Mouse (Mus musculus) cerebellum, adult 11 months (tissue): Measurements from ENCODE around the gene Stra6.

Experiments
- DNase-seq: peaks from one replicate; pipeline ENCODE4 v3.0.0; 2022

Stra6 gene

GRCm38 (mm10) chr9:58063531-58063930 lies at the start of gene Stra6:
TSS of gene Stra6 (plus strand) at chr9:58063788.
- no peak for DNase-seq

- no peak for DNase-seq
Measured at GRCm38 (mm10) chr9:58014393-58015160, 49.0 kb upstream of the Stra6 start.

- DNase-seq = no peak
Measured at GRCm38 (mm10) chr9:58015856-58016255, 47.7 kb upstream of the Stra6 start.

- DNase-seq = no peak
Measured at GRCm38 (mm10) chr9:58016962-58017361, 46.6 kb upstream of the Stra6 start.

- no peak for DNase-seq
Measured at GRCm38 (mm10) chr9:58018385-58018784, 45.2 kb upstream of the Stra6 start.

GRCm38 (mm10) chr9:58025995-58026394 lies 37.6 kb upstream of the Stra6 start:
- no peak for DNase-seq

- no peak for DNase-seq
Measured at GRCm38 (mm10) chr9:58027426-58028180, 36.0 kb upstream of the Stra6 start.

GRCm38 (mm10) chr9:58028841-58029240 lies 34.7 kb upstream of the Stra6 start:
- no peak for DNase-seq

- DNase-seq = no peak
Measured at GRCm38 (mm10) chr9:58029635-58030034, 34.0 kb upstream of the Stra6 start.

GRCm38 (mm10) chr9:58031895-58032294 lies 31.7 kb upstream of the Stra6 start:
- DNase-seq = no peak

- DNase-seq = no peak
Measured at GRCm38 (mm10) chr9:58035519-58035918, 28.1 kb upstream of the Stra6 start.

GRCm38 (mm10) chr9:58035951-58036698 lies 27.5 kb upstream of the Stra6 start:
- no peak for DNase-seq

- DNase-seq = no peak
Measured at GRCm38 (mm10) chr9:58036961-58037360, 26.6 kb upstream of the Stra6 start.

- DNase-seq = peak; percentile 72
Measured at GRCm38 (mm10) chr9:58038500-58039168, 25.0 kb upstream of the Stra6 start.

- DNase-seq = no peak
Measured at GRCm38 (mm10) chr9:58040977-58041376, 22.6 kb upstream of the Stra6 start.

- no peak for DNase-seq
Measured at GRCm38 (mm10) chr9:58042391-58042790, 21.2 kb upstream of the Stra6 start.

- no peak for DNase-seq
Measured at GRCm38 (mm10) chr9:58043496-58044017, 20.0 kb upstream of the Stra6 start.

- no peak for DNase-seq
Measured at GRCm38 (mm10) chr9:58044828-58045227, 18.8 kb upstream of the Stra6 start.

GRCm38 (mm10) chr9:58045646-58046045 lies 17.9 kb upstream of the Stra6 start:
- DNase-seq = no peak

- DNase-seq = no peak
Measured at GRCm38 (mm10) chr9:58047061-58047460, 16.5 kb upstream of the Stra6 start.

GRCm38 (mm10) chr9:58048621-58049020 lies 15.0 kb upstream of the Stra6 start:
- no peak for DNase-seq

- no peak for DNase-seq
Measured at GRCm38 (mm10) chr9:58049186-58049585, 14.4 kb upstream of the Stra6 start.

GRCm38 (mm10) chr9:58049861-58050260 lies 13.7 kb upstream of the Stra6 start:
- no peak for DNase-seq
